Mouse (Mus musculus) erythroblast, adult 5-6 weeks (primary cell): ENCODE measurements around the gene Rnf43. TPM values are rescaled to one million over a fixed set of nuclear protein-coding genes. Genes with fewer than 3 reads are reported as not detected.

Experiments used
- ATAC-seq: replicated peaks from 2 replicates; pipeline ENCODE4 v1.8.0; 2016; ENCODE audit warnings: moderate number of reproducible peaks, mild to moderate bottlenecking, moderate TSS enrichment, inconsistent platforms; ENCODE audit not compliant: poor library complexity, low FRiP score, severe bottlenecking
- total RNA-seq, 2 experiments: library from RNA; stranded (forward) in 1 of 2; stranded (reverse) in 1 of 2; fragments of 150-400 nt in 1 of 2; fragments of 200-764, 138-1000 nt in 1 of 2; gene quantifications; 2 replicates each; pipeline versions ENCODE4 v1.2.3 to v1.2.4; 2015 to 2017; ENCODE audit warnings: low replicate concordance in 2 of 2

The Rnf43 gene
- total RNA-seq, 2 experiments from 2014 or later: 1.0 TPM; not detected in 1

DNA sequence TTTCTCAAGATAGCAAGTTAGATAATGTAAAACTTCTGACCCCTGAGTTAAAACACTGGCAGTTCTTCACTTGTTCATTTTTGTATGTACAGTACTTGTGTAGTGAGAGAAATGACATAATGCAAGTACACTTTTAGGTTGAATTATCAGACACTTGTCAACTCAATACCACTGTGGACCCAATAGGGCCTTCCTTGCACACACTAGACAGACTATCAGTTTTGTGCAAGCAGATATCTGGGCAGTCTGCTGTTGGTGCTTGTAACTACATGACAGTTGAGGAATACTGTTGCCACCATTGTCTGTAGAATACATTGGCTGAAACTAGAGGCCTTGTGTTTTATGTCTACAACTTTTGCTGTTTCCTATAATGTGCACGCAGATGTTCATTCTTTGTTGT, 10.8 kb downstream of the Rnf43 start:
- no peak for ATAC-seq

DNA sequence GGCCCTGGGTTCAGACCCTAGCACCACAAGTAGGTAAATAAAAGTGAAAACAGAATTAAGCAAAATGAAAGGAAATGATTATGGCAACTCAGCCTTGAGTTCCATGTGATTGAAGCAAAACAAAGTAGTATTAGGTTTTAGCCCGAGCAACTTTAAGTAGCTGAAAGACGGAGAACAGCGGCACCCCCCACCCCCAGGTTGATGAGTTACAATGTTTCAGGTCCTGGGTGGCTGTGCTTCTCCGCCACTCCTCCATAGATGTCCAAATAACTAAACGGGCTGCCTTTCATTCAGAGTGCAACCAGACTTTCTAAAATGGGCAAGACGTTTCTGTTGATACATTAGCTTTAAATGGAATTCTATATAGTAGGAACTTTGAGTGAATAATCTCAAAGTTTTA, 13.1 kb downstream of the Rnf43 start:
- no peak for ATAC-seq

DNA sequence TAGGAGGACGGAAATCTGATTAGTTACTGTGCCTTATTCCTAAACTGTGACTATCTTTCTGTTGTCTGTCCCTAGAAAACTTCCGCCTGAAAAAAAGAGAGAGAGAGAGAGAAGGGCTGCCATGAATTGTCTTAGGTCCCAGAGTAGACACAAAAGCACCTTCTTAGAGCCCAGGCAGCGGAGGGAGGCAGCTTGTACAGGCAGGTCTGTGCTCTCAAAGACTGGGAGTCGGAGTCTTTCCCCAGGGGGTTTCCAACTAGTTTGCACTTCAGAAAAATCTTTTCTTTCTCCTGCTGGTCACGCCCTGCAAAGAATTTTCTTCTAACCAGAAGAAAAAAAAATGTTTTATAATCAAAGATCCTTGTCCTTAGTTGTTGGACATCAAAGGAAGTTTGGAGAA, 15.2 kb downstream of the Rnf43 start:
- ATAC-seq: no peak

DNA sequence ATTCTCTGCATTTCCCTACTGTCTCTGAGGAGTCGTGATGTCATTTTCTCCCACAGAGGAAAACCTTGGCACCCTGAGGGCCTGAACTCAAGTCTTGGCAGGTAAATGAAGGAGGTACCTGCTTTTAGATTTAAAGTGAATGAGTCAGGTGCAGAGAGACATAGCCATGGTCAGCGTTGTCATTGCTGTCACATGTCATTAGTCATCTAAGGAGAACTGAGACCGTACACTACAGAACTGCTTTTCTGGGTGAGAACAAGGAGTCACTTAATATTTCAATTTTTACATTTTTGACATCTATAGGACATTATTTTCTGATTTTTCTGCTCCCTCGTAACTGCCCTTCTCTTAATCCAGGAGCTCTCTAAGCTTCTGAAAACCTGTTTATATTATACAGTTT, 16.0 kb downstream of the Rnf43 start:
- ATAC-seq: no peak

DNA sequence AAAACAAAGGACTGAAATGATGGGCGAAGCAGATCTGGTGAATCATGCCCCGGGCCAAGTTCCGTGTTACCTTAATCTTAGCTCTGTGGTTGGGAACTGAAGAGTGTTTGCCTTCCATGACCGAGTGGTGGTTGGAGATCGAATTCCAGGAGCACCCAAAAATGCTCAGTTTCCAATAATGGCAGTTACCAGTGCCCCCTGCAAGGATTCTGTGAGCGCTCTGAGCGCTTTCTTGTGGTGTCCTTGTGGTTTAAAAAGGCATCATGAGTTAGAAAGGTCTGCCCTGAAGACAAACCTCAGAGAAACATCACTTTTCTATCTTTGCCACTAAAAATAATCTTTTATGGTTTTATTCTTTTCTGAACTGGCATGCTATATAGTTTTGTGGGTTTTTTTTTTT, 16.5 kb downstream of the Rnf43 start:
- no peak for ATAC-seq

DNA sequence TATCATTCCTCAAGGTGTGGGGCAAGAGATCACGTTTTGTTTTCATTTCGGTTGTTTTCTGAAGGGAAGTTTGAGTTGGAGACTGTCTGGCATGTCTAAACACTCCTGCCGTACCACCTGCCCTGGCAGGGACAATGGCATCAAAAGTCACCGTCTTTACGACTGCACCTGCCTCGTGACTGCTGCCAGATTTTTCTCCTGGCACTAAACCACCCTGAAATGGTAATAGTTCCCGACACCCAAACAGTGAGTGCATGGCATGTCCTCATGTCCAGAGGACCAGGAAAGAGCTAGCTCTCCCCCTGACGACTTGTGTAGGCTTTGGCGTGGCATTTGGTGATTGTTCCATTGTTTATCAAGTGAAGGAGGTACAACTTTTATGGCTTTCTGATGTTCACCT, 18.3 kb downstream of the Rnf43 start:
- ATAC-seq: no peak

DNA sequence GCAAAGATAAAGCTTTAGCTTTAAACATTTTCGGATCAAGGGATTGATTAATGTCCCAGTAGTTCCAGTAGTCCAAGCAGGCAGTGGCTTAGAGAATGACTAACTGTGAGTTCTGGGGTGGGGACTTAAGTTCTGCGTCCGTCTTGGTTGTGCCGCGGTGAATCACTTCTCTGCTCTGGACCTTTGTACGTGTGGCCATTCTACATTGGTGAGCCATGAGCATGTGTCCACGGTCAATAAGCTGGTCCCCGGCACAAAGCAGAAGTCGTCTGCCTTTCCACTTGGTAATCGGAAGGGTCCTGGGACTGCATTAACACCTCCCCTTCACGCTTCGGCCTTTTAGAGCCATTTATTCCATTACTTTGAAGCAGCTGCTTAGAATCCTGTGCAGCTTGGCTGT, 19.6 kb downstream of the Rnf43 start:
- ATAC-seq: no peak

DNA sequence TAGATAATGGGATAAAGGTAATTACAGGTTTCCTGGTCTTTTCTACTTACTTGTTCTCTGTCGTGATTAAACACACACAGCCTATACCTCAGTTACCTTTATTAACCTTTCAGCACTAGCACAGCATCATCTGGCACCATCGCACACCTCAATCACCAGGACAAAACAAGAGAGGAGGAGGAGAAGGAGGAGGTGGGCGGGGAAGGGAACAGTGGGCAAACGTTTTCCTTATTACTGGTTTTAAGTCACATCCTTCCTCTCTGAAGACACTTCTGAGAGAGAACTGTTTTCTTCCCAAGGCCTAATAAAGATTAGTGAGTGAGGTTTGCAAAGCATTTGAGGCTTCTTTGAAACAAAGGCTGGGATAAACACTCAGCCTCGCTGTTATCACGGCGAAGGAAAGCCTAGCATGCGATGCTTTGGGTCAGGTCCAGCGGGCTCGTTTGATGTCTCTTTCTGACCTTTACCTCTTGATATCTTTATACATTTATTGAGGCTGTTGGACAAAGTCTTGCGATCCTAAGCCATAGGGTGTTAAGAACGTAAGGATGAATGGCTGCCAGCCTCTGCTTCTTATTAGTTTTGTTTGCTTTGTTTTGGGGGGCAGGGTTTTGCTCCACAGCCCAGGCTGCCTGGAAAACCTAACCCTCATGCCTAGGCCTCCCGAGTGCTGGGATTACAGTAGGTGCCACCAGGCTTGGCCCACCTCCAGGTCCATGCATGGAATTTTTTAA, 20.5 kb downstream of the Rnf43 start:
- ATAC-seq: no peak

DNA sequence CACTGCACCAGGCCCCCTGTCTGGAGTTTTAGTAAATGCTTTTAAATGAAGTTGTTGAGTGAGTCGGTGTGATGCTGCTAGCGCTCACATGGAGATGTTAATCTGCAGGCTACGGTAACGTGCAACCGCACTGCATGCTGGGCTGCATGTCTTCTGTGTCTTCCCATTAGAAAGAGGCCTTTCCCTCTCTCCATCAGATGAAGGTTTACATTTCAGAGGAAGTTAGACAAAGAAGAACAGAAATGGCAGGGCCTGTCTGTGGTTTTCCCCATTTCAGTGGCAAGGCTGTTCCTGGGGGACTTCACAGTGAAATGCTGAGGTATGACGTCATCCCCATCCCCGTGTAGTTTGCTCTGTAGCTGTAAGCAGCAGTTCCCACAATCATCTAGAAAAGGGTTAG, 23.9 kb downstream of the Rnf43 start:
- ATAC-seq: no peak

DNA sequence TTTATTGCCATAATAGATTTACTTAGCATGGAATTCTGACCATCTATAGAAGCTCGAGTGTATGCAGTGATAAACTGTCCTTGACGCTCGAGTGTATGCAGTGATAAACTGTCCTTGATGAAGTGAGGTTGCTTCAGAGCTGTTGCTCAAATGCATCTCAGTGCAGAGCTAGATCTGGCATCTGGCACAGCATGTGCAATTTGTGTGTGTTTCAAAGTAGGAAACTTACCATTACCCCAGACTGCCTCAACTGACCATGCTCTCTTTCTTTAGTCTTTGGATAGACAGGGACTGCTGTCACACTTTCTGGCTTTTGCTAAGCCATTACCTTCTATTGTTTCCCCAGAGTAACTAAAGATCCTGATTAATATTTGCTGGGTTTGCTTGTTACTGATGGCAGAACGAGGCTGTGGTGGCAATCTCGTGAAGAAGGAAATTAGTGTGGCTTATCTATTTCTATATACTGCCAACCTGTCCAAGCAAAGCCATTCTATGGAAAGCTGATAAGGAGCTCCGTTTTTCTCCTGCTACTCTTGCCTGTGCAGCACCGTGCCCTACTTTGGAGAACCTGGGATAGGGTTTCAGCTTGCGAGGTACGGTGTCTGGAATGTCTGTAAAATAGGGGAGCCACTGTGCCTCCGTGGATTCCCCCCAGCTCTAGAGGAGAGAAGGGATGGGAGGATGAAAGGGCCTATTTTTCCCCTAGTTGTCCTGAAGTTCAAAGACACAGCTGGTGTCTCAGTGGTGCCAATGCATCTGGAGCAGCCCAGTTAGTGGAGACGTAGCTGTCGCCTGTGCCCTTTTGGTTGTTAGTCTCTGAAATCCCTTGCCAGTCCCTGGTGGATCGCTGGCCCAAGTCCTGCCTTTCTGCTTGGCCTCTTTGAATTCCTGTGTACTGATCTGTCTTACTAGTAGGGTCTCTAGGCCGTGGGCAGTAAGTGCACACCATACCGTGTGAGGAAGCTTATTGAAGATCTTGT, 25.0 kb downstream of the Rnf43 start:
- ATAC-seq: no peak

DNA sequence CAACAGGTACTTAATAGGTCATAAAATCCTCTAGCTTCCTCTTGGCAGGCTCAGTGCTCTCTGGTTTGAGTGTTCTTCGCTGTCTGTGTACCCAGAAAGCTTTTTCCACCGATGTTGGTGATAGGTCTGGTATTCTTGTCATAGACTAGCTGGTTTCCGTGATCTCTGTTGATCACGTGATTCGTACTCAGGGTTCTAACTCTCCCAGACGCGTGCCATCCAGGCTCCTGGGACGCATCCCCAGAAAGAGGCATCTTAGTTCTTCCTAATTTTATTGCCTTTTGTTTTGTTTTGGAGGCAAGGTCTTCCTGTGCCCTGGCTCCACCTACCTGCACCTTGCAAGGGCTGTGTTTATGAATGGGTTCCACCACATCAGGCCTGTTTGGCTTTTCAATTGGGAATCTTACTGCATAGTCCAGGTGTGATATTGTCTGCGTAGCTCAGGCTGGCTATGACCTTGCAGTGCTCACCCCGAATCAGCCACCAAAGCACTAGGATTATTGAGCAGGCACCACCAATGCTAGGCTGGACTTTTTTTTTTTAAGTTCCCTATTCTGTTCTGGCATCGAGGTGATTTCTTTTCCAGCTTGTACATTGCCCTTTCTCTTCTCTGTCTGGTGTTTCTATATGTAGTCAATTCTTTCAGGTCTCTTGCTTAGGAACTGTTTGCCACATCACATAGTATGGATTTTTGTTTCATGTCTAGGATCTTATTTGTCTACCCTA, 26.1 kb downstream of the Rnf43 start:
- ATAC-seq: no peak

DNA sequence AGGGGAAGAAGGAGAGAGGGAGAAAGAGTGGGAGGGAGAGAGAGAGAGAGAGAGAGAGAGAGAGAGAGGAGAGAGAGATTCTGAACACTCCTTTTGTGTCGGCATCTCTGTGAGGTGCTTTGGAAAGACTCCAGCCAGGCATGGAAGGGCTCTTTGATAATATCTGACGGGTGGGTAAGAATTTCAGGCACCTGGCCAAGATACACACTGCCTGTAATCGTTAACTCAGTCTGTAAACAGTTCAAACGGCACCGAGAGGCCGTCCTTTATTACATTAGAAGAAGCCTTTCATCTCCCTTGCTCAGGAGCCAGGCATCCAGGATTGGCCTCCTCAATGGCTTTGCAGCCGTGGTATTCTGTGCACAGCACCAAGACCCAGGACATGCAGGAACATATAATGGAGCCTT, 26.9 kb downstream of the Rnf43 start:
- ATAC-seq: 0 out of 2 replicates have a peak, but pooled peaks have one; percentile 27

DNA sequence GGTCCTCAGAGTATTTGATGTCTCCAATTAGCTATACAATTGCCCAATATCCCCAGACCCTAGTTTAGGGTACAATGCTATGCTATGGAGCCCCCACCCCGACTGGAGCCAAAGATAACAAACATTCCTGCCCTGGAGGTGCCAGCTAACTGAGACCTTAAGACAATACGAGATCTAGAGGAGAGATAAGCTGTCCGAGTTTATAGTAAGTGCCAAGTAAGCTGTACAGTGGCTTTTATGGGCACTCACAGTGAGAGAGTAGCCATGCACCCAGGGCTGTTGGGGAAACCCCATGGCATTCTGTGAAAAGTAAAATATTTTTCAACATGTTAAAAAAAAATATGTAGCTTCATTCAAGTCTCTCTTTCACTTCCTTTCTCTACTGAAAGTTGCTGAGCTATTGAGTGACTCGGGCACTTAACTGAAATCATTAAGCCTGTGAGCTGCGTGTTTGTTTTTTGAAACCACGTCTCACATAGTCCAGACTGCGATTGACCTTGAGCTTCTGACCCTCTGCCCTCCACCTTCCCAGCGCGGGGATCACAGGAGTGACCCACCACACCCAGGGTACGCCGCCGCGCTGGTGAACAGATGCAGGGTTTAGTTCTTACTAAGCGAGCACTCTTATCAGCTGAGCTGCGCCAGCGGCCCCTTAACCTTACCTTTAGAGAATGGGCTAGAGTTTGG, 27.7 kb downstream of the Rnf43 start:
- peak; percentile 79 for ATAC-seq

DNA sequence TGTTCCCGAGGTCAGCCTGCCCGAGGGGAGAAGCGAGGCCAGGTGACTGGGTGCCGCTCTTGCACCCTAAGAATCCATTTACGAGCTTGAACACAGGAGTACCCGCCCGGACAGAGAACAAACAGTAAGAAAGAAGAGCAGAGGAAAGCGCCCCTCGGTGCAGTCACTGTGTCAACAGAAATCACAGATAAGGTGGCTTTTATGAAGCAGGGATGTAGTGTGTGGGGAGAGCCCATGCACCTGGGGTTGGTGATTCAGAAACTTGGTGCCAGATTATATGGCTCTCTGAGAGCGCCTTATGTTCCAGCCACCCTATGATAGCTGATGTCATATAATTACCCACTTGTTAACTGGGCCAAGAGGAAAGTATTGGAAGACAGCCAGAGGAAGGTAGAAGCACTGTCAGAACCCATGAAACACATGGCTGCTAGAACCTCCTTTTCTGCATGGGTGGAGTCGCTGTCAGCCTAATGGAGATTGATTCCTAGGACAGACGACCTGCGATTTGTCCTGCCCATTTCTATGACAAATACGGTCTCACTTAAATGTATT, 34.7 kb downstream of the Rnf43 start:
- ATAC-seq: no peak

DNA sequence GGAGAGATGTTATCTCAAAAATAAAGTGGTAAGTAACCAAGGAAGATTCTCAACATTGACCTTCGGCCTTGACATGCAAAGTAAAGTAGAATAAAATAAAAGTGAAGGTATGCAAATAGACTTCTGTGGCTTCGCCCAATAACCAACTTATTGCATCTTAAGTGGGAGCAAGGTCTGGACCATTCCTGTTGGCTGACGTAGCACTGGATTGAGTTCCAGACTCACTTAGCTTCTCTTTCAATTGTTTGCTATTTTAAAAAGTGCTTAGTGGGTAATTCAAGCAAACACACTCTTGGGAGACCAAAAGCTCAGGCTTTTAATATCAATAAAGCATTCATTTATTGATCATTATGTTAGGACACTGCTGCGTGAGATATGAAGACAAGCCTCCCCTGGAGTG, 35.6 kb downstream of the Rnf43 start:
- ATAC-seq: no peak

DNA sequence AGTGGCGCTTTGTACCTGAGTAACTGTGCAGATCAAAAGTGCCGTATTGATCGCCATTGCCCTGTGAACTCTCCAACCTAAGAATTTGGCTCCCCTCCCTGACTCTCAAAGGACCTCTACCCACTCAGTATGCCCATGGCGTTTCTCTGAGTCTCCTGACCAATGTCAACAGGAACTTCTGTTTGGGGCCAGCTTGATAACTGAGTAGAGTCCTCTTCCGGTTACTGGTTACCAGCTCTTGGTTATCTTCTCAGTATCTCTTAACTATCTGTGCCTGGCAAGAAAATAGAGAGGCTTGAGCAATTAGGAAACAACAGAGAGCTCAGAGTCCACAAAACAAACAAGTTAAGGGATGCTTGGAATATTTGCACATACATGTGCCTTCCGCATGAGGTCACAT, 38.6 kb downstream of the Rnf43 start:
- ATAC-seq: no peak

DNA sequence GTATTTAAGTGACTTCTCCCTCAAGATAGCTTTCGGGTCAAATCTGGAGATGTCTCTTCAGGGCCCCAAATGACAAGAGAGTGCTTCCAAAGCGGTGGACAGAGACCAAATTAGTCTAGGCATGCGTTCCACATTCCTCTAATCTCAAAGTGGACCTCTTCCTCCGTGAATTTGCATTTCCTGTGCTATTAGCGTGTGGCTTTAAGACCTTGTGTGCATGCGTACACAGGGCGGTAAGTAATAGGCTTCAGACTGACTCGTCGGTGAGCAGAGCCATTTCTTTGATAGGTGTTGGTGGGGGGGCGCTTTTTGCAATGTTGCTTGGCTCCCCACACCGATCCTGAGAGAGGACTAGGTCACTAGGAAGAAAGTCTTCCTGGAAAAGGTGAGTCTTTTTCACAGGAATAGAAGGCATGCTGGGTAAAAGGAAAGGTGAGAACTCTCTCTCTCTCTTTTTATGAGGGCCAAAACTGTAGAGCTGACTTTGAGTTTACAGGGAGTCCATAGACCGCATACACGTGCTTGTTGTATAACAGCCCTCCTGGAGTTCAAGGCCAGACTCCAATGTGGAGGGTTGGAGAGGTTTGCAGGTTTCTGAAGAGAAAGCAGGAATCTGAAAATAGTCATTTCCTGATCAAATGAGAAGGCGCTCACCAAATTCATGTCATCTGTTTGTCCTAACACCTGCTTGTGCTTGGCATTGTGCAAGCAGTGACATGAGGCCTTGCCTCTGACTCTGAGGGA, 39.5 kb downstream of the Rnf43 start:
- ATAC-seq: no peak

DNA sequence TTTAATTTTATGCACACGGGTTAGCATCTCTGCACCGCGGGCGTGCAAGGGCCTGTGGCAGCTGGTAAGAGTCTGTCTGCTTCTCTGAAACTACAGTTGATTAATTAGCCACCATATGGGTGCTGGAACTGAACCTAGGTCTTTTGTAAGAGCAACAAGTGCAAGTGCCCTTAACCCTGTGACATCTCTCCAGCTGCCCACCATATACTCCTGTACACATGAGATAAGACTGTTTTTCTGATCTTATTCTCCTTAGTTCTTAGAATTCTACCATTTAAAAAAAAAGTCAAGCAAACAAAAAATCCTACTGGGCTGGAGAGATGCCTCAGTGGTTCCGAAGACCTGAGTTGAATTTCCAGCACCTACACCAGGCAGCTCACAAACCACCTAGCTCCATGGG, 41.1 kb downstream of the Rnf43 start:
- ATAC-seq: no peak; the same call in 1 of the 2 replicates

DNA sequence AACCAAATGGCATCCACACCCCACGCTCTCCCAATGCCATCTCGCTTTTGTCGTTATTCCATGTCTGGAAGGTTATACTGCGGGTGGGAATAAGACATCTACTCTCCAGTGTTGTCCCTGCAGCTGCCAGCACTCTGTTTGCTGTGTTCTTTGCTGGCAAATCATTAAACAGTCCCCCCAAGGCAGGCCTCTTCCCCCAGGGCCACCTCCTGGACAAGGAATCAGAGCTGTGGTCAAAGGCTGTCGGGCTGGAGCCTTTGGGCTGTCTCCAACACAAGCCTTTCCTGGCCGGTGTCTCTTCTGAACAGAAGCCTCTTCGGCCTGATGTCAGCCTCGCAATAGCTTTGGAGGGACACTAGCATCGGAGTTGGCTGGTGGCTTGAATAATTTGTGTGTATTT, 41.8 kb downstream of the Rnf43 start:
- no peak for ATAC-seq
